Mouse (Mus musculus) lung, adult 2 months (tissue): Measurements from ENCODE around the gene Rad9a. TPM values are rescaled to one million over a fixed set of nuclear protein-coding genes. Genes with fewer than 3 reads are reported as not detected.

ENCODE experiments used
- DNase-seq: peaks from one replicate; pipeline ENCODE4 v3.0.0; 2022
- H3K4me1 ChIP-seq: fragments of 200-500 bp; 2 replicates; pipeline ENCODE4 v1.6.1; 2011; ENCODE audit warnings: low read length; ENCODE audit not compliant: control insufficient read depth, insufficient read depth
- H3K4me3 ChIP-seq: fragments of 200-500 bp; replicated peaks from 2 replicates; pipeline ENCODE3; 2011; ENCODE audit warnings: low read depth, mild to moderate bottlenecking, control low read depth, low read length; ENCODE audit errors: extremely low read depth
- CTCF ChIP-seq: fragments of 200-500 bp; IDR thresholded peaks from 2 replicates; pipeline ENCODE4 v1.5.1; 2011; ENCODE audit warnings: mild to moderate bottlenecking, low read length, control low read depth; ENCODE audit not compliant: insufficient read depth
- POLR2A ChIP-seq: fragments of 200-500 bp; IDR thresholded peaks from 2 replicates; pipeline ENCODE4 v1.6.1; 2011; ENCODE audit warnings: low read depth, mild to moderate bottlenecking, control low read depth, low read length, borderline replicate concordance; ENCODE audit errors: extremely low read depth
- WGBS: fragments of 180-500 bp; shearing (Covaris S2); methylation state at CpG from one replicate; pipeline ENCODE4 v1.1.7; 2018; 5-methylcytosine and 5-hydroxymethylcytosine counted together
- polyA plus RNA-seq: library from polyadenylated mRNA; depleted of rRNA; stranded (reverse); fragments of >200 nt; gene quantifications from 2 replicates; pipeline ENCODE4 v1.2.3, GENCODE M21; 2012

The Rad9a gene
- polyA plus RNA-seq, 1 experiment = 36.9 TPM

- WGBS = 44% methylated on average over 4 of the region's 4 CpGs
- Histone ChIP-seq H3K4me1 (peaks cover 10% of the 10 kb centered on the region), H3K4me3 (peak within 1 kb of the TSS; percentile 93)
- no peak for DNase-seq
- TF ChIP-seq CTCF (no peak), POLR2A (peak; percentile 25; the same call in 1 of the 2 replicates)
These were observed 10.6 kb downstream of the Rad9a start, which contains the start of gene Tbc1d10c for GRCm38 (mm10) chr19:4190831-4191334. TSS of gene Tbc1d10c (minus strand) at chr19:4191284.

GRCm38 (mm10) chr19:4189051-4189620, 12.3 kb downstream of the Rad9a start:
- peaks cover 8% of the 10 kb centered on the region for H3K4me1 ChIP-seq
- H3K4me3 ChIP-seq = peak overlapping the region; percentile 18
- DNase-seq = no peak
- TF ChIP-seq POLR2A (no peak), CTCF (no peak)
- 72% methylated on average over 12 of the region's 12 CpGs for WGBS

GRCm38 (mm10) chr19:4187303-4187702, 14.2 kb downstream of the Rad9a start:
- Histone ChIP-seq H3K4me1 (peaks cover 1% of the 10 kb centered on the region; the same call in 1 of the 2 replicates), H3K4me3 (no peak overlapping the region)
- TF ChIP-seq CTCF = no peak
- TF ChIP-seq POLR2A = no peak
- DNase-seq = no peak
- WGBS = 73% methylated on average over 3 of the region's 3 CpGs

GRCm38 (mm10) chr19:4184976-4185975, 16.2 kb downstream of the Rad9a start:
- no peak for DNase-seq
- Histone ChIP-seq H3K4me1 (peaks cover 6% of the 10 kb centered on the region; the same call in 1 of the 2 replicates), H3K4me3 (no peak overlapping the region)
- 46% methylated on average over 15 of the region's 15 CpGs for WGBS
- TF ChIP-seq CTCF = no peak
- TF ChIP-seq POLR2A = no peak

GRCm38 (mm10) chr19:4183689-4184088, 17.8 kb downstream of the Rad9a start:
- DNase-seq = no peak
- 87% methylated on average over 2 of the region's 2 CpGs for WGBS
- H3K4me3 ChIP-seq = no peak overlapping the region
- H3K4me1 ChIP-seq = peaks cover 6% of the 10 kb centered on the region; the same call in 1 of the 2 replicates
- TF ChIP-seq CTCF (no peak), POLR2A (no peak)

- DNase-seq = no peak
- WGBS = 41% methylated on average over 3 of the region's 3 CpGs
- TF ChIP-seq POLR2A (no peak), CTCF (no peak)
These were observed 19.6 kb downstream of the Rad9a start for GRCm38 (mm10) chr19:4181892-4182291.

GRCm38 (mm10) chr19:4180411-4180810, 21.1 kb downstream of the Rad9a start:
- WGBS = 86% methylated on average over 7 of the region's 7 CpGs

More at GRCm38 (mm10) chr19:4181892-4182291, 19.6 kb downstream of the Rad9a start:
- Histone ChIP-seq H3K4me3 (no peak overlapping the region), H3K4me1 (peaks cover 6% of the 10 kb centered on the region; the same call in 1 of the 2 replicates)

GRCm38 (mm10) chr19:4175368-4175947, 26.0 kb downstream of the Rad9a start, which contains the start of gene Carns1:
TSS of gene Carns1 (minus strand) at chr19:4175479.
- TF ChIP-seq POLR2A (no peak), CTCF (no peak)
- H3K4me3 ChIP-seq = no peak within 1 kb of the TSS
- WGBS = 24% methylated on average over 11 of the region's 11 CpGs
- DNase-seq = no peak
- H3K4me1 ChIP-seq = no peaks in the 10 kb centered on the region; the same call in 1 of the 2 replicates

More at GRCm38 (mm10) chr19:4180411-4180810, 21.1 kb downstream of the Rad9a start:
- Histone ChIP-seq H3K4me1 (peaks cover 6% of the 10 kb centered on the region; the same call in 1 of the 2 replicates), H3K4me3 (no peak overlapping the region)
- no peak for DNase-seq
- TF ChIP-seq POLR2A (no peak), CTCF (no peak)

- H3K4me1 ChIP-seq = peaks cover 5% of the 10 kb centered on the region
- TF ChIP-seq POLR2A = no peak
- TF ChIP-seq CTCF = no peak
- no peak overlapping the region for H3K4me3 ChIP-seq
- no peak for DNase-seq
- WGBS = 79% methylated on average over 11 of the region's 11 CpGs
These were observed 28.5 kb downstream of the Rad9a start for GRCm38 (mm10) chr19:4172925-4173324.
